Mouse (Mus musculus): Measurements from ENCODE around the gene Ttll13.

The Ttll13 gene

DNA sequence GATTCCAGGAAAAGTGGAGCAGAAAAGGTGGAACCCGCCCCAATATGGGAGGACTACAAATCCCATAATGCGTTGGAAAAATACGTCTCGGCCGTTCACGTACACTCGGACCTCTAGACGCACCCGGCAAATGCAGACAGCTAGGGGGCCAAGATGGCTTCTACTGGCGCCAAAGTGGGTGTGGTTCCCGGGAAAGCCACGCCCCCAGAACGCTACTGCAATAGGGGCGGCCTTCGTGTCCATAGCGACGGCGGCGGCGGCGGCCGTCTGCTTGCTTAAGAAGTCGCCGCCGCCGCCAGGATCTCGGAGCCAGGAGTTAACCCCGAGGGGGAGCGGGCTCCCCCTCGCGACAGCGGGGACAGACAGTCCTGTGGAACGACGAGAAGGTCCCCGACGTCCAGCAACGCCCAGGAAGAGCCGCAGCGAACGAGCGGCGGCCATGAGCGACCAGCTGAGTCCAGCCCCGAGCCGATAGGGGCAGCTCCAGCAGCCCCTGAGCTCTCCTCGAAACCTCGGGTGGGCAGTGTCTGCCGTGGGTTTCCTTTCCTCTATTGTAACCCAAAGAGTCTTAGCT is at the start of gene Ttll13:
Gene Ttll13 (plus strand): TSS at position 229 of the 574 bp plus-strand sequence.
- peak; percentile 92 for DNase-seq (ENCODE audit: extremely low read depth, low read depth)

DNA sequence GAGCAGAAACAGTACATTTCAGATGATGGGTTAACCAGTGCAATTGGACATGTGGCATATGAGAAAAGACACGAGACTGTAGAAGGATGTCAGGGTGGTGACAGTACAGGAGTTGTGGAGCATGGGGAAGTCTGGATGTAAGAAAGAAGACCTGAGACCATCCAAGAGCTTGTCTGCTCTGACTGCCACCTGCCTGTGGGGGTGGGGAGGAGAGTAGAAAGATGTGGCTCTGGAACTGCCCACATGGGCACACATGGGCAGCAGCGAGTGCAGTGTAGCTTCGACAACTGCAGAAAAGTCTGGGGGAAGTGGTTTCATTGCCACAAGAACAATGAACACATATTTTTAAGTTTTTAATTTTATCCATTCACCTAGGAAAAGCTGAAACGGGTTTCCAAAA is 48.8 kb upstream of the Ttll13 start:
- no peak for DNase-seq (ENCODE audit: extremely low read depth, low read depth)

DNA sequence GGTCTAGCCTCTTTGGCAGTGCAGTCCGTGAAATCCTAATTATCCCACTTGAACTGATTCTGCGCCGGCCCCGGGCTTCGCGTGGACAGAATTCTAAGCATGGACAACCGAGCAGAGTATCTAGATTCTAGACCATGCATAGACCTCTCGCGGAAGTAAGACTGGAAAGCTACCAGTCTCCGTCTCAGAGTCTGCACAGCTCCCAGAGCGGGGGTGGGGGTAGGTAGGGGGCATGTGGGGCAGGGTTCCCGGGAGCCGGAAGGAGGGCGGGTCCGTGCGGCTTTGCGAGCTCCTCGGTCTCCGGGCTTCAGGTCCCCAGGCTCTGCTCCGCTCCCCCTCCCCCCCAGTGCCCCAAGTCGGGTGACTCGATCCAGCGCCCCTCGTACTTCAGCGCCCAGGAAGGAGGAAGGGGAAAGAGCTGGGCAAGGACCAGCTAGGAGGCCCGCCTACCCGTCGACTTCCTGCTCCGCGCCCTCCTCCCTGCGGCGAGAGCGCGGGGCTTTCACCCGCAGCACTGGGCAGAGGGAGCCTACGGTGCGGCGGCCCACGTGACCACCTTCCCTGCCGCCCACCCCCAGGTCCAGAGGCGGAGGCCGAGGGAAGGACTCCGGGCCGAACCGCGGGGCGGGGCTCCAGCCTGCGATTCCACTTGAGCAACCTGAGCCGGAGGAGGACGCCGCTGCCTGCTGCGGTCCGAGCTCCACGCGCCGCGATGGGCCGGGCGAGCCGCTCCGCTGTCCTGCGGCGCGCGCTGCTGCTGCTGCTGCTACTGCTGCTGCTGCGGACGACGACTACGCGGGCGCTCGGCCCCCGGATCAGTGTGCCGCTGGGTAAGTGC is 48.0 kb upstream of the Ttll13 start:
- peak; percentile 69 for DNase-seq (ENCODE audit: extremely low read depth, low read depth)

DNA sequence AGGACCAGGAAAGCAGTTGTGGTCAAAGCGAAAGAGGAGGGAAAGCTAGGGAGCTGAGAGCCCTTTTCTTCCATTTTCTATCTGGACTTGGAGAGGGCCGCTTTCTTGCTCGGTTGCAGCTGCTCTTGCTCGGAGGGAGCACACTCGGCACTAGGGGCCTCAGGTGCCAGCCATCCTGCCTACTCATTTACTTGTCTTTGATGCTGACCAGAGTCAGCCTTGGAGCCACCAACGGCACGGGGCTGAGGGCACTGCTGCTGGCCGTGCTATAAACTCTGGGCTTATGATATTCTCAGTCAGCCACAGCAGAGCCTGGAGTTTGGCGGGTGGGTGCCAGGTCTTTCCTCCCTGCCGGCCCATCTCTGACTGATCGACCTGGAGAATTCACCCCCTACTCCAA is 47.3 kb upstream of the Ttll13 start:
- no peak for DNase-seq (ENCODE audit: extremely low read depth, low read depth)

DNA sequence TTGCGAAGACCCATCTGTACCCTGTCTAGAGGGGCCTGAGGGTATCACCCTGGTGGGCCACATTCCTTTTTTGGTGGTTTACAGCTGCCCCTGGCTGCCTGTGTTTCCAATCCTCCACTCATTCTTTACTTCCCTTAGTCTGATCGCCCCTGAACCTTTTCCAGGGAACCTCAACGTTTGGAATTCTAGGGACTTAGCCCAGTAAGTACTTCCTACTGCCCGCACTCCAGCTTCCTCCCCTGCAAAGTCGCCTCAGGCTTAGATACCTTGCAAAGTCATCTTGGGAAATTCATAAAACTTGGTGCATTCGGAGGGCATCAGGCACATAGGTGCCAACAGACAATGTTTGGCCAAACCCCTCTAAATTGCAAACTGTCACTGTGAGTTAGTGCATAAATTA is 46.9 kb upstream of the Ttll13 start:
- no peak for DNase-seq (ENCODE audit: extremely low read depth, low read depth)

DNA sequence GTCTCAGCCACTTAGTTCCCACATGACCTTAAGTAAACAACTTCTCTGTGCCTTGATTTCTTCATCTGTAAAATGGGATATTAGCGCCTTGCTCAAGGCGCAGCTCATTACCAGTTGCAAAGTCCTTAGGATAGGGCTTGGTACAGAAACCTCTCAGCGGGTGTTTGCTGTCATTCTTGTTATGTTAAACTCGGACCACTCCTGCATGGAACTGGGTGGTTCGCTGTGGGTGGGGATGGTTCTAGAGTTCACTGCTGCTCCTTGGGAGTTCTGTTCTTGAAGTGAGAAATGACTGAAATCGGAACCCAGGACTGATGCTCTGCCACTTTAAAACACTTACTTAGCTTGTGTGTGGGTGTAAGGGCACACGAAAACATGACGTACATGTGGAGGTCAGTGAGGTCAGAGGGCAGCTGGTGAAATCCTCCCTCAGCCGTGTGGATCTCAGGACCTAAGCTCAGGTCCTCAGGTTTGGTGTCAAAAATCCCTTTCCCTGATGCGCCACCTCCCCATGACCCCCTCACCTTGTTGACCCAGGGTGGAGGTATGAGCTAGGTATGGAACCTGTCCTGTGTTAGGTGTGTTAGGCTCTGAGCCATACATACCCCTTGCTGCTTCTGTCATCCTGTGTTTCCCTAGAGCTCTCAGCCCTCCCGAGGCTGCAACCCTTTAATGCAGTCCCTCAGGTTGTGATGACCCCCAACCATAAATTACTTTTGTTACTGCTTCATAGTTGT is 46.2 kb upstream of the Ttll13 start:
- no peak for DNase-seq (ENCODE audit: extremely low read depth, low read depth)

DNA sequence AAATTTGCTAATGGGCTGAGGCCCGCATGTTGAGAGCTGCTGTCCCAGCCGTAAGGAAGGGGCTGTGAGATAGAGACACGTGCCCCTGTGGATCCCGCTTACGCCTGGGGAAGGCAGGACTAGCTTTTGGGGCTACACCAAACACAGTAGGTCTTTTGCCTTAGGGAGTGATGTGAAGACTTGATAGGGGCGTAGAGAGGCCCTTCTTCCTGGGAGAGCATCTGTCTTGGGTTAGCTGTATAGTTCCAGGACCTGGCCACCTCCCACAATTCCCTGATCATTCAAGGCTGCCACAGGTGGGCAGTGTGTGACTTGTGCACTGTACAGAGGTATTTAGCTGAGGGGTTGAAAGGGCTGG is 45.6 kb upstream of the Ttll13 start:
- no peak for DNase-seq (ENCODE audit: extremely low read depth, low read depth)

DNA sequence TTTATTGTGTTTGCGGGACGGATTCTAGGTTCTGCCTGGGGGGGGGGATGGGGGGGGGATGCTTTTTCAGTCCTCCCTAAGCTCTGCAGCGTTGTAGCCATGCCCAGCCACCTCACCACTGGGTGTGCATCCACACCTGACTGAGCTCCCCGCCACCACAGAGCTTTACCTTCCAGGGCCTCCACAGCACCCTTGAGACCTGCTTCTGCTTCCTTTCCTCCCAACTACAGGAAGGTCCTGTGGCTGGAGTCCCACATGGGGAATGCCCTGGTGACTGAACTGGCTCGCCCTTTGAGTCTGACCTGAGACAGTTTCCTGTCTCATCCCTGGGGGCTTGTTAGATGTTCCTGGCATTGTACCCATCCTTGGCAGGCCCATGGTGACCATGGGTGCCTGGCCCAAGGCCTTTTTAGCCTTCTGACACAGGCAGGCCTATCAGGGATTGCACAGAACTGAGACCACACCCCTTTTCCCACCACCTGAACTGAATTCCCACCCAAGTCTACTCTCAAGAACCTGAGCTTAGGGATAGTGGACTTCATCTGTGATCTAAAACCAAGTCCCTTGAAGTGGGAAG is 45.1 kb upstream of the Ttll13 start:
- DNase-seq (ENCODE audit: extremely low read depth, low read depth): no peak

DNA sequence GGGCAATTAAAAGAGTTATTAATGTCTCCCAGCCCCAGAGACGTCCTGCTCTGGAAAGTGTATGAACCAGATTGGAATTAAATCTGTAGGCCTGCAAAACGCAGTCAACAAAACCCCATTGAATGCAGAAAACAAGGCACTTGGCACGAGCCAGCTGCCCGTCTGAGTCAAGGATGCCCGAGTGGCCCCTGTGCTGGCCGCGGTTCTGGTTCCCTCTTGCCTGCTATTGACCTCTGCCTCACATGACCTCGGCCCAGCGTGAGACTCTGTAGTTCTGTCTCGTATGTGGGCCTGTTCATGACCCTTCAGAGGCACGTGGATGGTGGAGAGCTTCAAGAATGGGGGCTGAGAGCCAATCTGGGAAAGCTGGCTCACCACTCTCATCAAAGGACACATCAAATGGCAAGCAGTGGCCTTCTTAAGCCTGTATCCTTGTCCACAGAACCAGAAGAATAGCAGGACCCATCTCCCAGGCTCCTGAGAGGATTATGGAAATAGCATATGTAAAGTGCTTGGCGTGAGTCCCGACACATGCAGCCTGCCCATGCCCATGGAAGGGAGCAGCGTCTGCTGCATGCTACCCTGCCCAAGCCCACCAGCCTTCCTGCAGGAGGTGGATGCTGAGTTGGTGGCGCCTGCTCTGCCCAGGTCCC is 44.2 kb upstream of the Ttll13 start:
- DNase-seq (ENCODE audit: extremely low read depth, low read depth): no peak

DNA sequence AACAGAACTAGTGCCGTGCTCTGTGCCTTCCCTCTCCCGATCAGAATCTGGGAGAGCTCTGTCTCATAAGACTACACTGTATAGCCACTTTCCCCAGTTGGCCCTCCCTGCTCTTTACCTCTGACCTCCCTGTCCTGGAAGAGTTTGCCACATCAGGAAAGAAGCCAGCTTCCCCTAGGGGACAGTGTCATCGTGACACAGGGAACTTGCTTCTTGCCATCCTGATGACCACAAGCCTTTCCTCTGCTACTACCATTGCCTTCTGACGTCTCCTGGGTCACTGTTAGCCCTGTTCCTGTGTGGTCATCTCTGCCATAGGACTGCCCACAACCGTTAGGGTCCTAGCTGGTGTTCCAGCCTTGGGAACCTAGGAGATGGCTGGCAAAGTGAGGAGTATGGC is 43.2 kb upstream of the Ttll13 start:
- no peak for DNase-seq (ENCODE audit: extremely low read depth, low read depth)

DNA sequence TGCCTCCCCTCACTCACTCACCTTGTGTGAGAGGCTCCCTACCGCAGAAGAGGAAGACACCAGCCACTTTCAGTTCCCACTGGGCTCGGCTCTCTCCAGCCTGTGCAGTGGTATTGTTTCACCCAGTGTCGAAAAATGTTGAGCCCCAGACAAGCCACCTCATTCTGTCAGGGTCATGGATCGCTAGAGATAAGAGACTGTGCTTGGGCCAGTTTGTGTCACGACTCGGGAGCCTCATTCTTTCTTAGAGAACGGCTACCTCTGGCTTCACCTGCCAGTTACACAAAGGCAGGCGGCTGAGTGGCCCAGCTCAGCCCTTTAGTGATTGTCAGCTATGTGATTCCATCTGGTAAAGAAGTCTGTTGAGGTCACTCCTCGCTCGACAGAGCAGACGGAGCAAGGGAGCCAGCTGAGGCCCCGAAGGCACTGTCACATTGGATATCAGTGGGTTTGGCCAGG is 42.5 kb upstream of the Ttll13 start:
- no peak for DNase-seq (ENCODE audit: extremely low read depth, low read depth)

DNA sequence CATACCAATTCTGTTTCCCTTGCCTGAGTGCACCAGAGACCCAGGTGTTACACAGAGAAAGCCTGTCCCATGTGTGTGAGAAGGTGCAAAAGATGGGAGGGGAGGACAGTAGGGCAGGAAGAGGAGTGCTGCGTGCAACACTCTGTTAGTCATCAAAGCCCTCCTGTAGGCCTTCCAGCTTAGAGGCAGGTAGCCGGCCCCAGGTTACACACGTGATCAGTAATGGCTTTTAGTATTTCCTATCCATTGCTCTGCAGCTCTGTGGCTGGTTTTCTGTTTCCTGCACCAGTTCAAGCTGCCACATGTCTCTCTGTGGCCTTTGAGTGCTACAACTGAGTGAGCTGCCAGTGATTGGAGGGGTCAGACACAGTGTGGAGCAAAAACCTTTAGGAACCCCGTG is 41.8 kb upstream of the Ttll13 start:
- DNase-seq (ENCODE audit: extremely low read depth, low read depth): no peak

DNA sequence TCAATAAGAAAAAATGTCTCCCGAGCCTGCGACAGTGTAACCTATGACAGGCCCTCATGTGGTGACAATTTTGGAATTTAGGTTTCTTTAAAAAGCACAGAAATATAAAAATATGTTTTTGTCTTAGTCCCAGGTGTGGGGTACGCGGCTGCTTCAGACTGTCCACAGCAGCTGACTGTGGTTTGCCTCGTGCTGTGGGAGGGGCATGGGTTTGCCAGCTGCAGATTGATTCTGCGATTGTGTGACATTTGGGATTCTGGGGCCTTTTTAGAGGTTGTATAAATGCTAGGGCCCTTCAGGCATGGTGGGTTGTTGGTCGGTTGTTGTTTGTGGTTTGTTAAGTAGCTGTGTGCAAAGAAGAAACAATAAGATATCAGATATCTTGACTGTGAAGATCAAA is 41.2 kb upstream of the Ttll13 start:
- no peak for DNase-seq (ENCODE audit: extremely low read depth, low read depth)

DNA sequence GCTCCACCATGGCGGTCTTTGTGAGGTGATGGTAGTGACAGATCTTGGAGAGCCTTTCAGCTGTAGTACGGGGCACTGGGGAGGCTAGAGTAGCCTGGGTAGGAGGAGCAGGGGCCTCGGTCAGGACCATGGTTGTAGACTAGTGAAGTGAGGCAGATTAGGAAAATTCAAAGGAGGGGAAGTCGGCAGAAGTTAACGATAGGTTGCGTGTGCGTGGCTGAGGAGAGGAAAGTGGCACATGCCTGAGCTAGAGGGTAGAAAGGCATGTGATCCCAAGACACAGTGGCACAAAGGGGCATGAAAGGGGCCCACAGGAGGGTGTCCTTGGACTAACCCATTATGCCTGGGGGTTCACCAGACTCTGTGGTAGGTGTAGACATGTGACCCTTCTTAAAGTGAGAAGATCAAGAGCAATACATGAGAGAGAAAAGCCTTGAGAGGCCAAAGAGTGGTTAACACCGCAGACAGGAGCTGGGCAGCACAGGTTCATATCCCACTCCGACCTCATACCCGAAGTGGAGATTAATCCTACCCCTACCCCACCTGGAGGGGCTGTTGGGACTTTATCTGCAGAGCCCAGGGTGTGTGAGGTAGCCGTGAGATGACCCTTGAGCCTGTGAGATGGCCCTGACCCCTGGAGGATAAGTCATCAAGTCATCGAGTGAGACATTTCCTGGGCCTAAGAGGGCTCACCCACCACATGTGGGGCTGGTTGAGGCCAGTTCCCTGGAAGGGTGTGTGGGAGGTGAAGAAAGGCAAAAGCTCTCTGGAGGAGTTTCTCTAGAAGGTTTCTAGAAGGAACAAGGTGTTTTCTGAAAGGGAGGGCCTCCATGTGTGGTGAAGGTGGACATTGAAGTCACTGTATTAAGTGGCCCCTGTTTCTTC is 40.2 kb upstream of the Ttll13 start:
- DNase-seq (ENCODE audit: extremely low read depth, low read depth): no peak

DNA sequence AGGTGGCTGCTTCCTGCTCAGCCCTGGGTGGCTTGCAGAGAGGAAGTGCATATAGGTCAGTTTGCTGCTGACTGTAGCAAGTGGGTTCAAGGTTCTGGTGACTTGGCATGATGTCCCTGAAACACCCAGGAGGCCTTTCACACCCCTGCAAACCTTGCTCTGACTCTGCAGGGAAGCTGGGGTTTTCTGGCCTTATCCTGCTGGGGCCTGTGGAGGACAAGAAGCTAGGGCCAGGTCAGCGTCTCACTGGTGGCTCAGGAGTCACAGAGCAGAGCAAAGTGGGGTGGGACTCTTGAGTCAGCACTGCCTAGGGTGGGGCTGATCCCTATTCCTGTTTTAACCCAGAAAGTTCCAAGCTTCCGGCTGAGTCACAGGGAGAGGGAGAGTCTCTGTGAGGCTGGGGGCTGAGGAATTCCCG is 38.9 kb upstream of the Ttll13 start:
- DNase-seq (ENCODE audit: extremely low read depth, low read depth): no peak

DNA sequence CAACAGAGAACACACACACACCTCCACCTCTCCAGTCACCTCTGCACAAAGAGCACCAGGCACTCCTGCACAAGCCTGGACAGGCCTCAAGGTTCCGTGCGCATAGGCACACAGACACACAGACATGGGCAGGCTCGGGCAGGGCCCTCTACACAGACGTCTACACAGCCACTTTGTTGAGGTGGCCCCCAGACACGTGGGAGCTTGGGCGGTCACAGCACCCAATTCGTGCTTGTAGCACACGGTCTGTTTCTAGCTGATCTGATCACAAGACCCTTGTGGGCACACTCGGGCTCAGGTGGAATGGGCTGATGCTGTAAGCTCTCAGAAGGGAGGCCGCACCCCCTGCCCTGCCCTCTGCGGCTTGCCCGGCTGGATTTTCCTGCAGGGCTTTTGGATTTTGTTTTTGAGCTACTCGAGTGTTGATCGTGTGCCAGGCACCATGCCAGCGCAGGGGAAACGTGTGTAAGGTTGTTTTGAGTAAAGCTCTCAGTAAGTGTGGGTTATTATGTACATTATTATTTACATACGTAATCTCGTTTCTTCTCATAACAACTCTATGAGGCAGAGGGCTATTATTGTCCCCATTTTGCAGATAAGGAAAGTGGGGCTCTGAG is 38.0 kb upstream of the Ttll13 start:
- no peak for DNase-seq (ENCODE audit: extremely low read depth, low read depth)

DNA sequence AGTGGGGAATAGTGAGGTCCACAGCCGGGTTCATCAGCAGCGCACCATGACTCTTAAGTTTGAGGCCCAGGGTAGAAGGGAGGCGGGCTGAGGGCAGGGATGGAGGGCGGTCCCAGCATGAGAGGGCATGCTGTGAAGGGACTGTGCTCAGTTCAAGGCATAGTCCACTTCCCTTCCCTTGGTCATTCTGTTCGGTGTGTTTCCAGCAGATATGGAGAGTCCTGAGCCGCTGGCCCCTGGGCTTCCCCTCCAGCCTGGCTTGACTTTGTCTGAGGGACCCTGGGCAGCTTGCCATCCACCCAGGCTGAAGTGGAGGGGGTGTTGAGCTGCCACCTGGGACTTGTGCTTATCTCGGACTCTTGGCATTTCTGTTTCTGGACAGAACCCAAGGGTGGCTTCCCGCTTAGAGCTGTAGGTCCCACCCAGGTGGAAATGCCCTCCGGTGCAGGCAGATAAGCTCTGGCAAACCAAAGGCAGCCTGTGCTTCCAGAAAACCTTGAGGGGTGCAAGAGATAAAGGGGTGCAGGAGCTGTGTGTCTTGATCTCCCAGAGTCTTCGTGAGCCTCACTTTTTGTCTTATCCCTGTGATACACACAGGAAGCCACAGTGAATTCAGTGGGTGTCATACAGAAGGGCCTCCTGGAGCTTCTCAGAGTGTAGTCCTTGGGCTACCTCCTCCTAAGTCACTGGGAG is 37.3 kb upstream of the Ttll13 start:
- peak; percentile 100 for DNase-seq (ENCODE audit: extremely low read depth, low read depth)

DNA sequence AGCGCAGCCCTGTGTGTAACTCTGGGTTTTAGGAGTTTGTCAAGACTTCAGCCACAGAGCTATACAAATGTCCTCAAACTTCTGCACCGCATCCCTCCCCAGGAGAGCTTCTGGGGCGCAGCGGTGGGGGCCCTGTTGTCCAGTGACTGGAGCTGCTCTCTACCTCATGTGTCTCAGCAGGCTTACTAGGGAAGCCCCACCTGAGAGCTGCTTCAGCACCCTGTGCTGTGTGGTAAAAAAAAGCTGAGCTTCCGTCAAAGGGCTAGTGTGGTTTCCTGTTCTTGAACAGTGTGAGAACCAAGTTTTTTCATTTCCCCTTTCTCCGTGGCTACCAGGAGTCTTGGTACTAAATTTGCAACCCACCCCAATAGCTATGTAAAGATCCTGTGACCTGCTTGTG is 36.5 kb upstream of the Ttll13 start:
- peak; percentile 89 for DNase-seq (ENCODE audit: extremely low read depth, low read depth)

DNA sequence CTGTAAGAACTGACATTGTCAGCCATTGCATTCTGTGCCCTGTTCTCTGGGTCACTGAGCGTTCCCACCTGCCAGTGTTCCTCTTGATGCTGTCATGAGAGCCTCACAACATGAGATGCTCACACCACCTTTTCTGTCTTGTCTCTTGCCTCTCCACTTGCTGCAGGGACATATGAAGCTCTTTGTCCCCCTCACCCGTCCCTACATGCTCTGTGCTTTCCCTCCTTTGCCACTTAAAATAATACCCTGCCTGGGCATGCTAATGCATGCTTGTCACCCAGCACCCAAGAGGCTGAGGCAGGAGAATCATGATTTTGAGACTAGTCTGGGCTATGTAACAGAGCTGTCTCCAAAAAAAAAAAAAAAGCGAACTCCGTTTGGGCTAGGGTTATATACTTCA is 35.2 kb upstream of the Ttll13 start:
- DNase-seq (ENCODE audit: extremely low read depth, low read depth): no peak

DNA sequence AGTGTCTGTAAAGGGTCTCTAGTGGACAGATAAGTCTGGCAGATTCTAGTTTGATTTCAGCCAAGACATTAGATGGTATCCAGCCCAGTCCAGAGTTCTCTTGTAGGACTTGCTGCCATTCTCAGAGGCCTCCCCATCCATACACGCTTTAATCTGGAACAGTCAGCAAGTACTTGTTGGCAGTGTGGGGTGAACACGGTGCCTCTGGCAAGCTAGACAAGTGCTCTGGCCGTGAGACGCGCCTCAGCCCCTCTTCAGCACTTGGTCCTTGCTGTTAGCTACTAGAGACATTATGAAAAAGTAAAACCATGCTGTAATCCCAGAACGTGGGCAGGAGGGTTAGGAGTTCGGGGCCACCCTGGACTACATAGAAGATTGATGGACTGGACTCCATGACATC is 32.6 kb upstream of the Ttll13 start:
- DNase-seq (ENCODE audit: extremely low read depth, low read depth): no peak
